Mouse (Mus musculus) CH12.LX (cell line): ENCODE measurements around the gene Cox8a. TPM values are rescaled to one million over a fixed set of nuclear protein-coding genes. Genes with fewer than 3 reads are reported as not detected.

ENCODE experiments used
- DNase-seq: peaks from one replicate; pipeline ENCODE4 v3.0.0-alpha.2; 2013; ENCODE audit errors: extremely low read depth
- H3K27ac ChIP-seq: 2 replicates; pipeline ENCODE4 v1.5.1; 2012; ENCODE audit warnings: low read depth, mild to moderate bottlenecking, control low read depth, moderate library complexity; ENCODE audit not compliant: insufficient read depth
- H3K27me3 ChIP-seq: replicated peaks from 2 replicates; pipeline ENCODE3; 2012; ENCODE audit warnings: inconsistent platforms
- H3K36me3 ChIP-seq, 2 experiments: replicated peaks in 1 of 2; 2 replicates each; pipeline versions ENCODE3 to v1.6.1; 2012; ENCODE audit warnings: inconsistent platforms in 1 of 2, low read length in 1 of 2, mild to moderate bottlenecking in 1 of 2, mixed read lengths in 1 of 2, moderate library complexity in 1 of 2; ENCODE audit not compliant: control insufficient read depth in 1 of 2, insufficient read depth in 1 of 2
- H3K4me1 ChIP-seq, 2 experiments: 2 replicates each; pipeline ENCODE4 v1.6.1; 2012; ENCODE audit warnings: inconsistent platforms in 1 of 2, moderate library complexity in 1 of 2; ENCODE audit not compliant: insufficient read depth in 2 of 2, control insufficient read depth in 1 of 2
- H3K4me2 ChIP-seq: 2 replicates; pipeline ENCODE4 v1.6.1; 2012; ENCODE audit warnings: low read depth, mild to moderate bottlenecking, control low read depth; ENCODE audit not compliant: poor library complexity, insufficient read depth, severe bottlenecking
- H3K4me3 ChIP-seq, 3 experiments: fragments of 150-350 bp in 1 of 3; sonication (generic) in 1 of 3; replicated peaks in 1 of 3; 2 replicates each; pipeline versions ENCODE3 to v1.5.1; 2011 to 2012; ENCODE audit warnings: low read depth in 2 of 3, low read length in 2 of 3, mild to moderate bottlenecking in 2 of 3, moderate library complexity in 2 of 3, control low read depth in 1 of 3, improper control_type of control experiment in 1 of 3, inconsistent platforms in 1 of 3, mixed read lengths in 1 of 3; ENCODE audit not compliant: poor library complexity in 1 of 3
- H3K79me2 ChIP-seq: replicated peaks from 2 replicates; pipeline ENCODE4 v1.6.1; 2012; ENCODE audit warnings: mild to moderate bottlenecking, moderate library complexity; ENCODE audit not compliant: control insufficient read depth, poor library complexity, insufficient read depth, severe bottlenecking; ENCODE audit errors: extremely low read depth
- H3K9ac ChIP-seq: 2 replicates; pipeline ENCODE4 v1.6.1; 2012; ENCODE audit warnings: low read depth, mild to moderate bottlenecking, control low read depth, moderate library complexity; ENCODE audit not compliant: insufficient read depth
- H3K9me3 ChIP-seq: replicated peaks from 2 replicates; pipeline ENCODE3; 2012; ENCODE audit warnings: low read length, inconsistent platforms, mixed read lengths
- BHLHE40 ChIP-seq: IDR thresholded peaks from 2 replicates; pipeline ENCODE4 v1.6.1; 2011; ENCODE audit warnings: mild to moderate bottlenecking, low read depth, low read length, improper control_type of control experiment
- CHD1 ChIP-seq: IDR thresholded peaks from 2 replicates; pipeline ENCODE4 v1.6.1; 2012; ENCODE audit warnings: low read depth, low read length, improper control_type of control experiment, inconsistent platforms
- CHD2 ChIP-seq: IDR thresholded peaks from 2 replicates; pipeline ENCODE4 v1.6.1; 2011; ENCODE audit warnings: low read length, improper control_type of control experiment
- CTCF ChIP-seq, 2 experiments: IDR thresholded peaks in 1 of 2; conservative IDR thresholded peaks in 1 of 2; 2 replicates each; pipeline ENCODE4 v1.5.1; 2011 to 2012; ENCODE audit warnings: low read depth in 2 of 2, low read length in 2 of 2, improper control_type of control experiment in 1 of 2, inconsistent platforms in 1 of 2, mild to moderate bottlenecking in 1 of 2, moderate library complexity in 1 of 2
- ELF1 ChIP-seq: IDR thresholded peaks from 2 replicates; pipeline ENCODE4 v1.6.1; 2014; ENCODE audit warnings: low read depth, mild to moderate bottlenecking, inconsistent platforms, low read length, improper control_type of control experiment
- EP300 ChIP-seq: IDR thresholded peaks from 2 replicates; pipeline ENCODE4 v1.6.1; 2011; ENCODE audit warnings: low read length, improper control_type of control experiment
- IRF4 ChIP-seq: IDR thresholded peaks from 2 replicates; pipeline ENCODE4 v1.6.1; 2014; ENCODE audit warnings: low read depth, mild to moderate bottlenecking, inconsistent platforms, low read length, improper control_type of control experiment
- KAT2A ChIP-seq: IDR thresholded peaks from 2 replicates; pipeline ENCODE4 v1.6.1; 2012; ENCODE audit warnings: low read length, improper control_type of control experiment, inconsistent platforms; ENCODE audit not compliant: insufficient replicate concordance
- MAFK ChIP-seq: IDR thresholded peaks from 2 replicates; pipeline ENCODE4 v1.6.1; 2011; ENCODE audit warnings: low read length, improper control_type of control experiment; ENCODE audit not compliant: insufficient replicate concordance
- MAX ChIP-seq: IDR thresholded peaks from 2 replicates; pipeline ENCODE4 v1.6.1; 2011; ENCODE audit warnings: low read length, improper control_type of control experiment
- MEF2A ChIP-seq: IDR thresholded peaks from 2 replicates; pipeline ENCODE4 v1.6.1; 2014; ENCODE audit warnings: low read depth, mild to moderate bottlenecking, inconsistent platforms, low read length, improper control_type of control experiment, borderline replicate concordance
- MXI1 ChIP-seq: IDR thresholded peaks from 2 replicates; pipeline ENCODE4 v1.6.1; 2011; ENCODE audit warnings: mild to moderate bottlenecking, low read depth, low read length, improper control_type of control experiment
- NELFE ChIP-seq: IDR thresholded peaks from 2 replicates; pipeline ENCODE4 v1.6.1; 2011; ENCODE audit warnings: low read depth, low read length, improper control_type of control experiment
- PAX5 ChIP-seq: IDR thresholded peaks from 2 replicates; pipeline ENCODE4 v1.6.1; 2012; ENCODE audit warnings: low read length, inconsistent platforms, mixed read lengths
- RCOR1 ChIP-seq: conservative IDR thresholded peaks from 2 replicates; pipeline ENCODE4 v1.6.1; 2012; ENCODE audit warnings: low read depth, mild to moderate bottlenecking, inconsistent platforms, low read length, improper control_type of control experiment
- SIN3A ChIP-seq: IDR thresholded peaks from 2 replicates; pipeline ENCODE4 v1.6.1; 2012; ENCODE audit warnings: low read length, improper control_type of control experiment, inconsistent platforms
- TBP ChIP-seq: conservative IDR thresholded peaks from 2 replicates; pipeline ENCODE4 v1.6.1; 2011; ENCODE audit warnings: low read depth, low read length, improper control_type of control experiment
- UBTF ChIP-seq: IDR thresholded peaks from 2 replicates; pipeline ENCODE4 v1.6.1; 2012; ENCODE audit warnings: low read depth, mild to moderate bottlenecking, inconsistent platforms, low read length, improper control_type of control experiment, moderate library complexity
- USF1 ChIP-seq: IDR thresholded peaks from 2 replicates; pipeline ENCODE4 v1.6.1; 2014; ENCODE audit warnings: low read depth, mild to moderate bottlenecking, inconsistent platforms, low read length, improper control_type of control experiment
- USF2 ChIP-seq: conservative IDR thresholded peaks from 2 replicates; pipeline ENCODE4 v1.6.1; 2011; ENCODE audit warnings: low read depth, low read length, improper control_type of control experiment
- ZC3H11A ChIP-seq: IDR thresholded peaks from 2 replicates; pipeline ENCODE4 v1.6.1; 2012; ENCODE audit warnings: low read depth, mild to moderate bottlenecking, inconsistent platforms, low read length, improper control_type of control experiment
- ZMIZ1 ChIP-seq: IDR thresholded peaks from 2 replicates; pipeline ENCODE4 v1.6.1; 2012; ENCODE audit warnings: low read depth, mild to moderate bottlenecking, inconsistent platforms, low read length, improper control_type of control experiment
- ZNF384 ChIP-seq: IDR thresholded peaks from 2 replicates; pipeline ENCODE4 v1.6.1; 2012; ENCODE audit warnings: low read depth, low read length, improper control_type of control experiment, inconsistent platforms
- dilution Hi-C: fragments of 300-500 bp; cut with MboI; formaldehyde crosslinking; loops from 2 replicates; pipeline ENCODE4 v1.14.3; 2020; ENCODE audit warnings: low sequenced_read_pairs; ENCODE audit not compliant: extremely low pct_unique_long_range_greater_than_20kb, extremely low pct_ligation_motif_present
- in situ Hi-C: fragments of 300-500 bp; cut with MboI; formaldehyde crosslinking; loops from 3 replicates; pipeline ENCODE4 v1.14.3; 2019; ENCODE audit warnings: low sequenced_read_pairs, low pct_ligation_motif_present, low pct_unique_long_range_greater_than_20kb, mixed read lengths
- polyA plus RNA-seq: library from polyadenylated mRNA; unstranded; fragments of >175 nt; gene quantifications from 2 replicates; pipeline ENCODE4 v1.2.1, GENCODE M21; 2012; ENCODE audit warnings: low read depth; ENCODE audit not compliant: insufficient read length
- total RNA-seq, 2 experiments: library from RNA; depleted of rRNA; stranded (reverse); fragments of 300-350 nt in 1 of 2; fragments of >200 nt in 1 of 2; gene quantifications; 2 replicates each; pipeline ENCODE4 v1.2.3; 2012 to 2014

Cox8a gene
- total and polyA plus RNA-seq, 3 experiments = 326 to 896 (median 822) TPM

GRCm38 (mm10) chr19:7180756-7181405 lies 36.5 kb downstream of the Cox8a start:
- Histone ChIP-seq H3K36me3 (no peaks in the 10 kb centered on the region), H3K9me3 (no peaks in the 10 kb centered on the region), H3K4me1 (no peaks in the 10 kb centered on the region), H3K4me2 (no peak overlapping the region)
- dilution Hi-C loops = no loop called here
- in situ Hi-C loops = no loop called here
- TF ChIP-seq MAFK (no peak), UBTF (no peak), KAT2A (no peak), TBP (no peak), MXI1 (no peak), ZMIZ1 (no peak), MEF2A (no peak), ZNF384 (no peak), CHD2 (no peak), CHD1 (no peak), NELFE (no peak), PAX5 (no peak), RCOR1 (no peak), BHLHE40 (no peak), SIN3A (no peak), USF2 (no peak), ELF1 (no peak), MAX (no peak), ZC3H11A (no peak)
- TF ChIP-seq, all 38 proteins: peak for 0
- no peak overlapping the region for H3K4me3 ChIP-seq
- H3K9ac ChIP-seq = no peak overlapping the region
- H3K27ac ChIP-seq = no peak overlapping the region
- H3K27me3 ChIP-seq = peaks cover 91% of the 10 kb centered on the region
- no peak for DNase-seq
- no peaks in the 10 kb centered on the region for H3K79me2 ChIP-seq

DNA sequence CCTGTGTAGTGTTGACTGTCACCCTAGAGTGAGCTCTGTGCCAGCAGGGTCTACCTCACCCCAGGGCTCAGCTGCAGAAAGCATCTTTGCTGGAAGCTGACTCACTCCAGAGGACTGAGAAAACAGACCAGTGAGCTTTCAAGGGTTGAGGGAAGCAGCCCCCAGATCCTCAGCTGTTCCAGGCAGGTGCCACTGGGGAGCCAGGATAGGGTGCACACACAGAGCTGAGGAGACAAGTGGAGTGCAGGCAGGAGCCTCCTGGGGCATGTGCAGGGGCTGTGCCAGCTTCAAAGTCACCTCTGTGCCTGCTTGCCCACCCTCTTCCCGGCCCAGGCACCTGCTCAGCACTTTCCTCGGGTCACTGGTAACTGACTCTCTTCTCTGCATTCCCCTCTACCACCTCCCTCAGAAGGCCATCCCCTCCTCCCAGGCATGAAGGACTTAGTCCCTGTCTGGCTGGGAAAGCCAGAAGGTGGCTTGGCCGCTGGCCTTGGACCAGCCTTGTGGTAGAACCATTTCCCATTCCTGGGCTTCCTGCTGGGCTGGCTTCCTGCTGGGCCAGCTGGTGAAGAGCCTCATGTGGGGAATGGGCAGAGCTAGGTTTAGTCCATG lies 38.5 kb downstream of the Cox8a start:
- H3K9me3 ChIP-seq = no peaks in the 10 kb centered on the region
- H3K36me3 ChIP-seq = no peaks in the 10 kb centered on the region
- DNase-seq = no peak
- H3K27me3 ChIP-seq = peaks cover 93% of the 10 kb centered on the region
- H3K9ac ChIP-seq = no peak overlapping the region
- no peak for TF ChIP-seq IRF4
- TF ChIP-seq BHLHE40 = no peak
- TF ChIP-seq EP300 = no peak
- no peak for TF ChIP-seq CHD2
- no peak for TF ChIP-seq USF1
- TF ChIP-seq PAX5 = no peak
- TF ChIP-seq NELFE = no peak
- TF ChIP-seq SIN3A = no peak
- TF ChIP-seq CTCF (conservative IDR thresholded peaks at IDR 0.05 in 1 of 2, IDR thresholded peaks at IDR 0.05 in 1 of 2; ENCODE audit: low read depth in 2 of 2, low read length in 2 of 2) = no peak
- TF ChIP-seq CHD1 = no peak
- no peak for TF ChIP-seq ZC3H11A
- no peak for TF ChIP-seq ZNF384
- H3K4me3 ChIP-seq = no peak overlapping the region
- dilution Hi-C loops = no loop called here
- H3K4me1 ChIP-seq = no peaks in the 10 kb centered on the region
- no peaks in the 10 kb centered on the region for H3K79me2 ChIP-seq
- H3K27ac ChIP-seq = no peak overlapping the region
- in situ Hi-C loops = no loop called here
- no peak overlapping the region for H3K4me2 ChIP-seq
